Mouse (Mus musculus) neutrophil, adult 5-6 weeks (primary cell): Measurements from ENCODE around the gene Acer1. TPM values are rescaled to one million over a fixed set of nuclear protein-coding genes. Genes with fewer than 3 reads are reported as not detected.

Experiments used
- ATAC-seq: fragments of 151-379, 151-347 bp; 2 replicates; pipeline ENCODE4 v1.8.0; 2017; ENCODE audit warnings: mild to moderate bottlenecking, moderate TSS enrichment; ENCODE audit not compliant: insufficient number of reproducible peaks, poor library complexity, low FRiP score, severe bottlenecking; ENCODE audit errors: extremely low read depth
- total RNA-seq: library from RNA; stranded (forward); fragments of 200-1000 nt; gene quantifications from 2 replicates; pipeline ENCODE4 v1.2.3, GENCODE M21; 2017

Gene Acer1
- total RNA-seq, 1 experiment from 2014 or later, result not detected

GRCm38 (mm10) chr17:56907887-56908286 is 74.0 kb downstream of the Acer1 start:
- no peak for ATAC-seq

- no peak for ATAC-seq
Measured at GRCm38 (mm10) chr17:56907096-56907495, 74.8 kb downstream of the Acer1 start.

GRCm38 (mm10) chr17:56906166-56906565 is 75.8 kb downstream of the Acer1 start:
- no peak for ATAC-seq

Other genes starting within 250 kb of the Acer1 start
- gene Nrtn, start 224.6 kb downstream of the Acer1 start, total RNA-seq, result not detected in 2 replicates
- gene Dus3l, start 217.4 kb downstream of the Acer1 start, total RNA-seq, result 25.9 and 27.0 TPM in 2 replicates
- gene Prr22, start 211.9 kb downstream of the Acer1 start, total RNA-seq, result 0.25 and 0.58 TPM in 2 replicates
- gene Rfx2, start 151.1 kb downstream of the Acer1 start, total RNA-seq, result 8.6 and 11.1 TPM in 2 replicates
- gene Acsbg2, start 107.7 kb downstream of the Acer1 start, total RNA-seq, result not detected in 2 replicates
- not detected in 2 replicates for gene 1700061G19Rik, start 106.6 kb downstream of the Acer1 start, total RNA-seq
- gene Mllt1, start 46.7 kb downstream of the Acer1 start, total RNA-seq, result 13.0 and 13.8 TPM in 2 replicates
- 23.0 and 28.9 TPM in 2 replicates for gene Clpp, start 8.2 kb upstream of the Acer1 start, total RNA-seq
- gene Alkbh7, start 15.2 kb upstream of the Acer1 start, total RNA-seq, result 10.6 and 17.9 TPM in 2 replicates
- gene Pspn, start 17.9 kb upstream of the Acer1 start, total RNA-seq, result not detected in 2 replicates
- gene Gtf2f1, start 29.2 kb upstream of the Acer1 start, total RNA-seq, result 56.5 and 56.7 TPM in 2 replicates
- not detected in 2 replicates for gene Gm17949, start 29.3 kb upstream of the Acer1 start, total RNA-seq
- 54.5 and 58.2 TPM in 2 replicates for gene Khsrp, start 49.4 kb upstream of the Acer1 start, total RNA-seq
- not detected in 2 replicates for gene Slc25a41, start 59.5 kb upstream of the Acer1 start, total RNA-seq
- gene Crb3, start 77.0 kb upstream of the Acer1 start, total RNA-seq, result 3.3 TPM in 2 replicates
- gene Slc25a23, start 77.7 kb upstream of the Acer1 start, total RNA-seq, result 3.4 and 3.6 TPM in 2 replicates
- 145 and 158 TPM in 2 replicates for gene Dennd1c, start 96.4 kb upstream of the Acer1 start, total RNA-seq
- gene Tubb4a, start 105.7 kb upstream of the Acer1 start, total RNA-seq, result 0.37 and 0.70 TPM in 2 replicates
- 1.7 and 2.0 TPM in 2 replicates for gene Tnfsf9, start 123.2 kb upstream of the Acer1 start, total RNA-seq
- gene Cd70, start 167.7 kb upstream of the Acer1 start, total RNA-seq, result not detected in 2 replicates
- 79.1 and 86.9 TPM in 2 replicates for gene Tnfsf14, start 212.1 kb upstream of the Acer1 start, total RNA-seq
- 164 TPM in 2 replicates for gene C3, start 246.0 kb upstream of the Acer1 start, total RNA-seq